Mouse (Mus musculus): ENCODE measurements around the gene Ing5.

- no peak for TF ChIP-seq CTCF (IDR thresholded peaks at IDR 0.05; ENCODE audit: extremely low read depth, insufficient read length, insufficient replicate concordance, low read depth, low read length)
- peak; percentile 25 for TF ChIP-seq POLR2A (IDR thresholded peaks at IDR 0.05; ENCODE audit: low read depth, low read length)
Measured at GRCm38 (mm10) chr1:93801741-93802238, 2.0 kb upstream of the Ing5 start, which contains the start of gene Dtymk.
